Mouse (Mus musculus) liver, postnatal 0 days (tissue): Measurements from ENCODE around the gene Nmu. TPM values are rescaled to one million over a fixed set of nuclear protein-coding genes. Genes with fewer than 3 reads are reported as not detected.

Experiments
- ATAC-seq: fragments of 200-750 bp; cut with Nextera tagmentation; 2 replicates; pipeline ENCODE4 v1.8.0; 2017; ENCODE audit warnings: mild to moderate bottlenecking, moderate library complexity
- DNase-seq: peaks from one replicate; pipeline ENCODE4 v3.0.0-alpha.2; 2016
- H3K27ac ChIP-seq: fragments of 300-500 bp; sonication (generic); 2 replicates; pipeline ENCODE4 v1.5.1; 2014; ENCODE audit warnings: antibody characterized with exemption, moderate library complexity, mild to moderate bottlenecking, low read depth
- H3K27me3 ChIP-seq: fragments of 300-500 bp; sonication (generic); 2 replicates; pipeline ENCODE4 v1.6.1; 2014; ENCODE audit warnings: low read length, control low read depth, mixed read lengths; ENCODE audit not compliant: insufficient read depth
- H3K36me3 ChIP-seq: fragments of 300-500 bp; sonication (generic); replicated peaks from 2 replicates; pipeline ENCODE4 v1.6.1; 2014; ENCODE audit warnings: mild to moderate bottlenecking, control low read depth, low read length, moderate library complexity, mixed read lengths; ENCODE audit not compliant: insufficient read depth
- H3K4me1 ChIP-seq: fragments of 300-500 bp; sonication (generic); 2 replicates; pipeline ENCODE4 v1.6.1; 2014; ENCODE audit warnings: antibody characterized with exemption, mild to moderate bottlenecking, control low read depth; ENCODE audit not compliant: insufficient read depth
- H3K4me2 ChIP-seq: fragments of 300-500 bp; sonication (generic); 2 replicates; pipeline ENCODE4 v1.6.1; 2014; ENCODE audit warnings: low read depth, mild to moderate bottlenecking, low read length, moderate library complexity, mixed read lengths
- H3K4me3 ChIP-seq: fragments of 300-500 bp; sonication (generic); 2 replicates; pipeline ENCODE4 v1.5.1; 2014; ENCODE audit warnings: low read depth, low read length
- H3K9ac ChIP-seq: fragments of 300-500 bp; sonication (generic); replicated peaks from 2 replicates; pipeline ENCODE4 v1.6.1; 2014; ENCODE audit warnings: mild to moderate bottlenecking, moderate library complexity
- H3K9me3 ChIP-seq: fragments of 300-500 bp; sonication (generic); 2 replicates; pipeline ENCODE4 v1.6.1; 2016; ENCODE audit warnings: mild to moderate bottlenecking, control low read depth, low read length, mixed read lengths
- CTCF ChIP-seq: sonication (generic); IDR thresholded peaks from 2 replicates; pipeline ENCODE4 v1.5.1; 2016; ENCODE audit warnings: antibody characterized with exemption, low read depth
- EP300 ChIP-seq: IDR thresholded peaks from 2 replicates; pipeline ENCODE4 v1.6.1; 2016; ENCODE audit warnings: antibody characterized with exemption, low read depth, mild to moderate bottlenecking
- WGBS: fragments of 180-500 bp; shearing (Covaris S2); extraction: QIAGEN DNeasy Blood & Tissue Kit; methylation state at CpG from one replicate; pipeline ENCODE4 v1.1.7; 2014; ENCODE audit not compliant: insufficient replicate concordance; 5-methylcytosine and 5-hydroxymethylcytosine counted together
- polyA plus RNA-seq: library from polyadenylated mRNA; unstranded; fragments of >200 nt; fragmentation: Nextera tagmentation; extraction: Ambion mirVana; gene quantifications from 2 replicates; pipeline ENCODE4 v1.2.1, GENCODE M21; 2015

The Nmu gene
- polyA plus RNA-seq, 1 experiment from 2014 or later, result not detected

DNA sequence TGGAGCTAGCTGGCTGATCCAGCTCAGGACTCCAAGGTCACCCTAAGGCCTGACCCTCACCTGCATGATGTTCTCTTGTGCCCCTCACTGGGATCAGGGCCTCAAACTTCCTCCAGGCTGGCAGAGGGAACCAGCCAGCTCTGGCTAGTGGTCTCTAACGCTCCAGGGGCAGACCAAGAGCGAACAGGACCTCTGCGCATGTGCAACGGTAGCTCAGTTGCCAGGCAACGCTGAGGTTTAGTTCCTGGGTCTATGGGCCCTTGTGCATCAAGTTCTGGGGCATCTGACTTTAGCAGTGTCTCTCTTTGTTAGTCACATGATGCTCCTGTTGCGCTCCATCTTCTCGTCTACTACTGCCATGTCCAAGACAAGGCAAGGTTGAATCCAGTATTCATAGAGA lies 32.6 kb downstream of the Nmu start, which contains the start of gene Pdcl2:
Pdcl2 (minus strand) TSS at position 204 of the 400 bp plus-strand sequence.
- TF ChIP-seq EP300 (no peak), CTCF (no peak)
- Histone ChIP-seq H3K9me3 (no peaks in the 10 kb centered on the region), H3K9ac (no peak within 1 kb of the TSS), H3K4me3 (no peak within 1 kb of the TSS), H3K4me2 (no peak within 1 kb of the TSS), H3K27ac (no peak within 1 kb of the TSS), H3K4me1 (no peaks in the 10 kb centered on the region), H3K36me3 (no peaks in the 10 kb centered on the region), H3K27me3 (no peaks in the 10 kb centered on the region)
- 83% methylated on average over 7 of the region's 7 CpGs for WGBS
- ATAC-seq (no peak), DNase-seq (no peak)

DNA sequence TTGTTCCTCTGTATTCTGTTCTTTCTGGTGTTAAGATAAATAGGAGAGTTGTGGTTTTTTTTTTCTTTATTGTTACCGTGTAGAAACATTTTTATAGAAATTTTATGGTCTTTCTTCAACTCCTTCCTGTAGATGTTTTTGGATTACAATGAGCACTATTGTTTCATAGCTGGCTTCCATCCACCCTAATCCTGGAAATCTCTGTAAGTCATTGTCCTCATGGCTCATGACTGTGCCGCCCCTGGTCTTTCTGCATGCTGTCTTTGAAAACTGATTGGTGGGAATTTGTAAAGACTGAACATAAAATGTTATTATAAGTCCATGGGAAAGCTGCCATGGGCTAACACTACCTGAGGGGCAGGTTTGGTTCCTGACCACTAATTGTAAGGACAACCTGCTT lies 36.3 kb downstream of the Nmu start:
- H3K4me2 ChIP-seq, result no peak overlapping the region
- H3K9ac ChIP-seq, result no peak overlapping the region
- TF ChIP-seq CTCF, result no peak
- no peak for TF ChIP-seq EP300
- no peak overlapping the region for H3K27ac ChIP-seq
- H3K27me3 ChIP-seq, result no peaks in the 10 kb centered on the region
- H3K9me3 ChIP-seq, result no peaks in the 10 kb centered on the region
- H3K4me1 ChIP-seq, result no peaks in the 10 kb centered on the region
- whole genome bisulfite sequencing, result 58% methylated on average over 2 of the region's 2 CpGs
- H3K4me3 ChIP-seq, result no peak overlapping the region
- DNase-seq (no peak), ATAC-seq (no peak)
- H3K36me3 ChIP-seq, result no peaks in the 10 kb centered on the region

DNA sequence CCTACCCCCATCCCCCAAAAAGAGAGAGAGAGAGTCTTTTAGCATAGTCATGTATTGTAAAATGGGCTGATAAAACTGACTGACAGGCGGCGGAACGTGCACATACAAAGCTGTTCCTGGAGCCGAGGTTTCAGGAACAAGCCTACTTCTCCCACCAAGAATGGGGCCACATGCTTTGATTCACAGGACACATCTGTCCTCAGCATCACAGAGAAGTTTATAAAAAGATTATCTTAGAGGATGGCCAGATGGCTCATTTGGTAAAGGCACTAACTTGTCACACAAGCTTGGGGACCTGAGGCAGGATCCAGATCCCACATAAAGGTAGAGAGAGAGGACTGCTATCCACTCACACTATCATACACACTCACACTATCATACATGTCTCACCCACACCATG lies 38.5 kb downstream of the Nmu start:
- H3K27ac ChIP-seq, result no peak overlapping the region
- ATAC-seq, result no peak
- no peak overlapping the region for H3K4me2 ChIP-seq
- no peak overlapping the region for H3K4me3 ChIP-seq
- H3K27me3 ChIP-seq, result no peaks in the 10 kb centered on the region
- H3K36me3 ChIP-seq, result no peaks in the 10 kb centered on the region
- no peak overlapping the region for H3K9ac ChIP-seq
- DNase-seq, result no peak
- no peaks in the 10 kb centered on the region for H3K4me1 ChIP-seq
- WGBS, result 67% methylated on average over 4 of the region's 4 CpGs
- H3K9me3 ChIP-seq, result no peaks in the 10 kb centered on the region
- no peak for TF ChIP-seq EP300
- TF ChIP-seq CTCF, result no peak

DNA sequence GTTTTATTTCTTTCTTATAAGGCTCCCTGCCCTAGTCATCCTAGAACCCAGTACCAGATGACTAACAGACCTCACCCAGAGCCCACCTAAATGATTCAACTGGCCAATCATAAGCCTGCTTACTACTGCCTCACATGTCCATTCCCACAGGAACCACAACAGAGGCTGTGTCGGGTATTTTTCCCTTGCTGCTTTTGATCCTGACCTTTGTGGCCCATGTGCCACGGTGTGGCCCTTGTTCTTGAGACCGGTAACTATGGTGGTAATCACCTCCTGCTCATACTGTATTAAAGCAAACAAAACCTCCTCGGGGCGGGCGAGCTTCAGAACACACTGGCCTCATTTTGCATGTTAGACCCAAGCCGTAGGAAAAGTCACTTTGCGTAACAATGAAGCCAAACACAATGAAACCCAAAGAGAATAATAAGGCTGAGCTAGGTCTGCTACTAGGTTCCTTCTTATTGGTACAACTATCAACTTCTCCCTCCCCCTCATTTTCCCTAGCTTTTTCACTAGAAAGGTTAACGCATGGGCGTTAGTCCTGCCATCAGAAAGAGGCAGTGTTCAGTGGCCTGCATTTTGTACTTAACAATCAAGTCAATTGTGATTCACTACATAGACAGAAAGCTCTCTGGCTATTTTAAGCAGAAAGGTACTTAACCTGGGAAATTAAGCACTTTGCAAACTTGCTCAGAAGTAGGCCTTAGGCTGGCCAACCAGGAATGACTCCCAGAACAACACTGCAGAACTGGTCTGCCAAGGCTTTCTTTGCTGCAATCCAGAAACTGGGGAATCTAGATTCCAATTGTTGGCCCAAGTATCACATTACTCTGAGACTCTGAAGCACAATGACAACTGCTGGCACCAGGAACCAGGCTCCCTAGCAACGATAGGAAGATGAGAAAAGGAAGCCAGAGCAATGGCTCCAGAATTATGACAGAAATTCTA lies 42.1 kb downstream of the Nmu start:
- H3K9me3 ChIP-seq, result no peaks in the 10 kb centered on the region
- ATAC-seq (no peak), DNase-seq (no peak)
- TF ChIP-seq CTCF (no peak), EP300 (no peak)
- no peak overlapping the region for H3K9ac ChIP-seq
- 63% methylated on average over 11 of the region's 11 CpGs for WGBS
- no peaks in the 10 kb centered on the region for H3K36me3 ChIP-seq
- H3K27me3 ChIP-seq, result no peaks in the 10 kb centered on the region
- H3K4me1 ChIP-seq, result no peaks in the 10 kb centered on the region
- no peak overlapping the region for H3K4me2 ChIP-seq
- H3K27ac ChIP-seq, result no peak overlapping the region
- H3K4me3 ChIP-seq, result no peak overlapping the region

DNA sequence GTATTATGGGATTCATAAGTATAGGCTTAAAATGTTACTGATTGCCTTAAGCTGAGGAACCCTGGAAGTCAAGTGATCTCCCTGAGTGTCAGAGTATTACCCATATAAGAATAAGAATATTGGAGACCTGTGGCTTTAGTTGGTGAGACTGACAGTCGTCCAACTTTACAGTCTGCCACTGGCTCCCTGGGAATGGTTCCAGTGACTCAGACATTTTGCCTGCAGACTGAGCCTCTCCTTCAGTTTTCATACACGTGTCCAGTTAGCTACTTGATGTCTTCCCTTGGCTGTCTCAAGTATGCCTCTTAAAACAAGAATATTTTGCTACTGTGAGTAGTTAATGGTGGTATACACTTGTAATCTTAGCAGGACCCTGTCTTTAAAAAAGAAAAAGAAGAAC lies 55.4 kb downstream of the Nmu start:
- TF ChIP-seq EP300 (no peak), CTCF (no peak)
- DNase-seq (no peak), ATAC-seq (no peak)
- WGBS, result 71% methylated on average over 2 of the region's 2 CpGs
- Histone ChIP-seq H3K9me3 (no peaks in the 10 kb centered on the region), H3K9ac (no peak overlapping the region), H3K4me3 (no peak overlapping the region), H3K4me1 (peaks cover 3% of the 10 kb centered on the region; the same call in 1 of the 2 replicates), H3K27me3 (peaks cover 6% of the 10 kb centered on the region; the same call in 1 of the 2 replicates), H3K4me2 (no peak overlapping the region), H3K27ac (no peak overlapping the region), H3K36me3 (no peaks in the 10 kb centered on the region)

GRCm38 (mm10) chr5:76306261-76306660 lies 57.3 kb downstream of the Nmu start:
- Histone ChIP-seq H3K9ac (no peak overlapping the region), H3K27me3 (peaks cover 6% of the 10 kb centered on the region; the same call in 1 of the 2 replicates), H3K9me3 (no peaks in the 10 kb centered on the region), H3K4me1 (peaks cover 3% of the 10 kb centered on the region; the same call in 1 of the 2 replicates), H3K27ac (peak overlapping the region; percentile 46), H3K4me2 (peak overlapping the region; percentile 93), H3K4me3 (no peak overlapping the region), H3K36me3 (no peaks in the 10 kb centered on the region)
- TF ChIP-seq CTCF (no peak), EP300 (no peak)
- ATAC-seq, result no peak
- no peak for DNase-seq
- 50% methylated on average over 3 of the region's 3 CpGs for WGBS
